Mouse (Mus musculus) lung, adult 2 months (tissue): ENCODE data around the gene Nxph1.

ENCODE experiments used
- CTCF ChIP-seq: fragments of 200-500 bp; IDR thresholded peaks from 2 replicates; pipeline ENCODE4 v1.5.1; 2011; ENCODE audit warnings: mild to moderate bottlenecking, low read length, control low read depth; ENCODE audit not compliant: insufficient read depth
- POLR2A ChIP-seq: fragments of 200-500 bp; IDR thresholded peaks from 2 replicates; pipeline ENCODE4 v1.6.1; 2011; ENCODE audit warnings: low read depth, mild to moderate bottlenecking, control low read depth, low read length, borderline replicate concordance; ENCODE audit errors: extremely low read depth

DNA sequence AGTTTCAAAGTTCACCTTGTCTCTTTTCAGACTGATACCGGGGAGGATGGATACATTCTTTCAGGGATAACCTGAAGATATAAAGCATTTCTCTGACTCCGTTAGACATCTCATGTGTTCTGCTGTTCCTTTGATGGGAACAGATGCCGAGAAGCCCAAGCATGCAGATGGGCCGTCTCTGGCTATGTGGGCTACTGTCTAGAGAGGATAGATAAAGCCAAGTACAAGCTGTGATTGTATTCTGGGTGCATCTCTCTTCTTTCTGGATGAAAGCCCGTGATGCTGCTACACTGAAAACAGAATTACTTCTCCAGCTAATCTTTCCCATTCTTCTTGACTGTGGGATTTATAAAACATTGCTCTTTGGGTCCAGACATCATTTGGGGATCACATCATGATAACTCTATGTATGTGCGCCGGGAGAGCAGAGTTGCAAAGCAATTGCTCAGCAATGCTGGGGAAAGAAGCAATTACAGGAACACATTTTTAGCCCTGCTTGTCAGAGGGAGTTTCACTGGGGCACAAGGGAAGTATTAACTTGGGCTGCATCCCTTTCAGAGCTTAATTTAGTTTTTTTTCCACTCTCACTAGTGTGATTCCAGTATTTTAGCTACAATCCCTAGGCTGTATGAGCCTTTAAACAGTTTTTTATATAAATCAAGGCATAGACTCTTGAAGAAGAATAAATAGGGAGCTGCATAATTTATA lies 48.1 kb upstream of the Nxph1 start:
- TF ChIP-seq CTCF (no peak), POLR2A (no peak)
